Mouse (Mus musculus) small intestine, adult 2 months (tissue): ENCODE results near the gene Ski. TPM values are rescaled to one million over a fixed set of nuclear protein-coding genes. Genes with fewer than 3 reads are reported as not detected.

ENCODE experiments used
- H3K27ac ChIP-seq: fragments of 200-500 bp; 2 replicates; pipeline ENCODE4 v1.5.1; 2012; ENCODE audit warnings: low read depth, low read length, control low read depth, inconsistent platforms; ENCODE audit not compliant: insufficient read depth
- H3K27me3 ChIP-seq: fragments of 200-500 bp; 2 replicates; pipeline ENCODE4 v1.6.1; 2012; ENCODE audit warnings: mild to moderate bottlenecking, moderate library complexity, low read length, inconsistent platforms; ENCODE audit not compliant: control insufficient read depth, insufficient read depth
- H3K36me3 ChIP-seq: fragments of 200-500 bp; 2 replicates; pipeline ENCODE4 v1.6.1; 2012; ENCODE audit warnings: mild to moderate bottlenecking, low read length, control low read depth, inconsistent platforms; ENCODE audit not compliant: control insufficient read depth, insufficient read depth
- H3K4me1 ChIP-seq: fragments of 200-500 bp; 2 replicates; pipeline ENCODE4 v1.6.1; 2012; ENCODE audit warnings: low read length, inconsistent platforms, mixed read lengths; ENCODE audit not compliant: control insufficient read depth, insufficient read depth, insufficient read length
- H3K4me3 ChIP-seq: fragments of 200-500 bp; 2 replicates; pipeline ENCODE4 v1.5.1; 2012; ENCODE audit warnings: low read depth, mild to moderate bottlenecking, control low read depth, inconsistent platforms, low read length, moderate library complexity
- CTCF ChIP-seq: fragments of 200-500 bp; IDR thresholded peaks from 2 replicates; pipeline ENCODE4 v1.5.1; 2012; ENCODE audit warnings: low read depth, mild to moderate bottlenecking, control low read depth, inconsistent platforms, low read length, moderate library complexity, mixed read lengths; ENCODE audit not compliant: insufficient replicate concordance, insufficient read length; ENCODE audit errors: extremely low read depth
- POLR2A ChIP-seq: fragments of 200-500 bp; IDR thresholded peaks from 2 replicates; pipeline ENCODE4 v1.6.1; 2012; ENCODE audit warnings: low read depth, mild to moderate bottlenecking, control low read depth, inconsistent platforms, low read length, moderate library complexity
- WGBS: fragments of 180-500 bp; shearing (Covaris S2); methylation state at CpG from one replicate; pipeline ENCODE4 v1.1.7; 2018; 5-methylcytosine and 5-hydroxymethylcytosine counted together
- polyA plus RNA-seq: library from polyadenylated mRNA; depleted of rRNA; stranded (reverse); fragments of >200 nt; gene quantifications from 2 replicates; pipeline ENCODE4 v1.2.3, GENCODE M21; 2012

The Ski gene
- polyA plus RNA-seq, 1 experiment = 48.0 TPM

GRCm38 (mm10) chr4:155242292-155242691, 19.9 kb upstream of the Ski start:
- no peak overlapping the region for H3K27ac ChIP-seq
- TF ChIP-seq POLR2A = no peak
- TF ChIP-seq CTCF = no peak
- WGBS = 95% methylated on average over 5 of the region's 5 CpGs
- H3K4me1 ChIP-seq = peaks cover 19% of the 10 kb centered on the region; the same call in 1 of the 2 replicates
- no peak overlapping the region for H3K4me3 ChIP-seq
- no peaks in the 10 kb centered on the region for H3K36me3 ChIP-seq
- H3K27me3 ChIP-seq = no peaks in the 10 kb centered on the region

DNA sequence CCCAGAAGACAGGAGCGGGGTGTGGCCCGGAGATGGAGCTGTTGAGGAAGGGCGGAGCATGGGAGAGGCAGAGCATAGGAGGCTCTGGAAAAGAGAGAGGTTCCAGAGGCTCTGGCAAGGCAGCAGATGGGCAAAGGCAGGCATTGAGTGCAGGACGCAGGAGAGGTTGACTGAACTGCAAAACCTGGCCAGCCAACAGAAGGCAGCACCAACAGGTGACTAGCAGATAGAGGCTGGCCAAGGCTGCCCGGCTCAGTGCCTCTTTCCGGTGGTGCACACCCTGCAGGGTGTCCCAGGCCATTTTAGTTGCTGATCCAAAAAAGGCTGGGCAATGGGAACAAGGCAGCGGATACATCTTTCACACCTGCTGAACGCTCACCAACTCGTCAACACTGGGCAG, 19.4 kb upstream of the Ski start:
- Histone ChIP-seq H3K36me3 (no peaks in the 10 kb centered on the region), H3K27me3 (no peaks in the 10 kb centered on the region), H3K4me1 (peaks cover 19% of the 10 kb centered on the region; the same call in 1 of the 2 replicates), H3K4me3 (no peak overlapping the region), H3K27ac (no peak overlapping the region)
- TF ChIP-seq POLR2A (no peak), CTCF (no peak)
- WGBS = 57% methylated on average over 9 of the region's 9 CpGs

GRCm38 (mm10) chr4:155239494-155239893, 17.1 kb upstream of the Ski start:
- H3K27ac ChIP-seq = no peak overlapping the region
- TF ChIP-seq CTCF (no peak), POLR2A (no peak)
- peaks cover 32% of the 10 kb centered on the region for H3K4me1 ChIP-seq
- H3K27me3 ChIP-seq = no peaks in the 10 kb centered on the region
- no peak overlapping the region for H3K4me3 ChIP-seq
- WGBS = 65% methylated on average over 6 of the region's 6 CpGs
- H3K36me3 ChIP-seq = no peaks in the 10 kb centered on the region

GRCm38 (mm10) chr4:155238276-155238675, 15.9 kb upstream of the Ski start:
- WGBS = 18% methylated on average over 5 of the region's 5 CpGs
- no peaks in the 10 kb centered on the region for H3K27me3 ChIP-seq
- TF ChIP-seq POLR2A (no peak), CTCF (no peak)
- H3K4me3 ChIP-seq = no peak overlapping the region
- H3K27ac ChIP-seq = no peak overlapping the region
- peaks cover 43% of the 10 kb centered on the region for H3K4me1 ChIP-seq
- no peaks in the 10 kb centered on the region for H3K36me3 ChIP-seq

DNA sequence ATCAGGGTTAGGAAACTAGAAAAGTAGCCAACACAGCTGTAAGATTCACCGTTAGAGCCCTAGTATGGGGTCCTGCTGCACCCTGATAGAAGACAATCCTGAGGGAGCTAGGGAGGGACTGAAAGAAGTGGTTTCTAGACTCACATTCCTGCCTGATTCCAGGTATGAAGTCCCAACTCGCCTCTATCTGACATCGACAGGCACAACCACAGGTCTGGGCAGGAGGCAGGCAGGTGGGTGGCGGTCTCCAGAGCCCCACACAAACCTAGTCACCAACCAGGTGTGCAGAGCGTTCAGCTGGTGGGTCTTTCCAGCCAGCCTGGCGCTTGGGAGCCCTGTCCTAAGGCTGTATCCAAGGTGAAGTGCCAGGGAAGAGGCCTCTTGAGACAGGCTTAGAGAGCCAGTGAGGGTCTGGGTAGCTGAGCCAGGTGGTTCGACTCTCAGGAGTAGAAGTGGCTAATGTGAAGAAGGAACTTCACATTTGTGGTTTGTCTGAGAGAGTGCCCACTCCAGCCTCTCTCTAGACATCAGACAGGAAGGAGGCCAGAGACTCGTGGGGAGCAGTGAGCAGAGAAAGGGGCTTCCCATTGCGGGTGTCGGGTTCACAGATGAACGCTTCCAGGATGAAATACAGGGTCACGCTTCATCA, 14.5 kb upstream of the Ski start:
- H3K4me3 ChIP-seq = no peak overlapping the region
- WGBS = 86% methylated on average over 12 of the region's 12 CpGs
- TF ChIP-seq CTCF (no peak), POLR2A (no peak)
- no peaks in the 10 kb centered on the region for H3K36me3 ChIP-seq
- no peak overlapping the region for H3K27ac ChIP-seq
- H3K4me1 ChIP-seq = peaks cover 43% of the 10 kb centered on the region
- no peaks in the 10 kb centered on the region for H3K27me3 ChIP-seq

DNA sequence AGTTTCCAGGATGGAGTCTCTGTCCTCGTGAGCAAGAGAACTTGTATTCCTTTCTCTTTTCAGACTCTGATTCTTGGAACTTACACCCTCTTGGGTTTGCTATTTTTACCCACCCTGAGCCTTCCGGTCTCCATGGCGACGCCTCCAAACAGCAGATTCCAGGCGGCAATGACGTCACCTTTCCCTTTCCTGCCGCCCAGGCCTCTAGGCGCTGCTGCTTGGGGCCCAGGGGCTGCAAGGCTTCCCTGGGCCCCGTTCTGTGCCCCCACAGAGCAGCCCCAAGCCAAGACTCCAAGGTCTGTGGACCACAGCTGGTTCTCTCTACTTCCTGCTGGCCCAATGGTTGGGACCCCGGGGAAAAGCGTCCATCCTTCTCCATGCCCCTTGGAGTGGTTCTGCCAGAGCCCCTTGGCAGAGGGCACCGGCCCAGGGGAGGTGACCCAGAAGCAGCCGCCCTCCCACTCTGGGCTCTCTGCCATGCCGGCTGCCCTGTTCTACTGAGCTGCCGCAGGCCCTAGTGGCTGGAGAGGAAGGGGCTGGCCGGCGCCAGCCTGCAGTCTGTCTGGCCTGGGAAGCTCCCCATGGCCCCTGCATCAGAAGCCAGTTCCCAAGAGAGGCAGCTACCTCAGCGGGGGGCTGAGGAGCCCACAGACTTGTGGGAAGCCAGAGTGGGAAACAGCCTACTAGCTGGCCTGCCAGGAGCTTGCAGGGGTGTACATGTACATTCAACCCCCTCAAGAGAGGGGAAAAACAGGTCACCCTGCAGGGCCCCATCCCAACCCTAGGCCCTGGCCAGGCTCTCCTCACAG, 13.1 kb upstream of the Ski start:
- TF ChIP-seq CTCF (no peak), POLR2A (peak; percentile 47; the same call in 1 of the 2 replicates)
- 19% methylated on average over 18 of the region's 18 CpGs for WGBS
- Histone ChIP-seq H3K4me1 (peaks cover 40% of the 10 kb centered on the region), H3K27ac (peak overlapping the region; percentile 94), H3K27me3 (no peaks in the 10 kb centered on the region), H3K36me3 (no peaks in the 10 kb centered on the region), H3K4me3 (no peak overlapping the region)

- Histone ChIP-seq H3K27ac (peak overlapping the region; percentile 94), H3K27me3 (no peaks in the 10 kb centered on the region), H3K4me1 (peaks cover 40% of the 10 kb centered on the region), H3K4me3 (no peak overlapping the region), H3K36me3 (no peaks in the 10 kb centered on the region)
- WGBS = 29% methylated on average over 8 of the region's 8 CpGs
- TF ChIP-seq CTCF (no peak), POLR2A (no peak)
These were observed 12.2 kb upstream of the Ski start for GRCm38 (mm10) chr4:155234371-155235310.
